Comparison of ENCODE assay signal across 25 mouse cellular contexts in the genomic region with DNA sequence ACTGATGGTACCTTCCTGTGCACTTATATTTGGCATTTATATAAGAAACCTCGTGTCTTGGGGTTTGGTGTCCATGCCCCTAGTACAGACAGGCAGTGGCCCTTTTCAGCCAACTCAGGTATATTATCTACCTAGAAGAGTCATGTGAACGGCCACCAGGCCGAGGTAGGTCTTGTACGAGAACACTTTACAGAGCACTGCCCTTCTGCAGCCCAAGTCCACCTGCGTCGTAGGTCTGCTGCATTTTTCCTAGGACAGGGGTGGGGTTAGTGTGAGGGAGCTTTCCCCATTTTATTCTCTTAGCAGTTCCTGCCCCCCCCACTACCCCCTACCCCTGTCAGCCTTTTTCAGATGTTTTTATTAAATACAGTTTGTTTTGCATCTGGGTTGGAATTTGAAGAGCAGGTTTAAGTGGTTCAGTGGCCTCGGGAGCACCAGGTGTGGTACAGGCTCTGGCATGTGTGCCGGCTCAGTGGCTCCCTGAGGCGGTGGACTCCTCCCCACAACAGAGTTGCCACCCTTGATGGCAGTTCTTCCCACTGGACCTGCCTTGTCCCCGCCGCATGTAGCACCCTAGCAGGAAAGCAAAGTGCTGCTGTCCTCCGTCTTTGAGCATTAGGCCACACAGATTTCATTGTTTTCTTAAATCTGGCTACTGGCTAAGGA.
DNase-seq lines count a peak whose midpoint lies in the region; ATAC-seq and TF ChIP-seq lines count a peak whose summit lies in the region.
"Had no signal": no experiment of that assay in that cellular context is flagged by ENCODE, and none has a peak within 500 bp of the region (broad histone marks: within the 10 kb centered on the region; RNA-seq: fewer than 3 reads in every experiment).

No protein-coding gene starts in this region.

- H3K36me3 ChIP-seq in embryonic facial prominence, embryonic 14.5 days (ENCODE audit: control insufficient read depth, insufficient read depth, low read length): no peaks in the 10 kb centered on the region
- no peaks in the 10 kb centered on the region for H3K36me3 ChIP-seq in embryonic facial prominence, embryonic 10.5 days (replicated peaks)
- no peaks in the 10 kb centered on the region for H3K36me3 ChIP-seq in kidney, embryonic 14.5 days (ENCODE audit: control insufficient read depth, insufficient read depth, low read length)
- no peaks in the 10 kb centered on the region for H3K36me3 ChIP-seq in lung, embryonic 16.5 days (ENCODE audit: control insufficient read depth, insufficient read depth, low read length)
- H3K36me3 ChIP-seq: embryonic facial prominence, embryonic 13.5 days; forebrain, embryonic 15.5 days had no signal

- no peak overlapping the region for H3K4me2 ChIP-seq in embryonic facial prominence, embryonic 14.5 days (ENCODE audit: low read depth, low read length)
- H3K4me2 ChIP-seq in kidney, embryonic 14.5 days (replicated peaks; ENCODE audit: low read depth, low read length): no peak overlapping the region
- no peak overlapping the region for H3K4me2 ChIP-seq in lung, embryonic 16.5 days (ENCODE audit: low read depth, low read length)
- H3K4me2 ChIP-seq: embryonic facial prominence, embryonic 13.5 days; forebrain, embryonic 13.5 days; forebrain, embryonic 15.5 days had no signal

- H3K9ac ChIP-seq in embryonic facial prominence, embryonic 14.5 days (ENCODE audit: low read depth, low read length): no peak overlapping the region
- H3K9ac ChIP-seq in kidney, embryonic 14.5 days (ENCODE audit: low read depth, low read length): no peak overlapping the region
- H3K9ac ChIP-seq in lung, embryonic 16.5 days (ENCODE audit: low read length): no peak overlapping the region
- H3K9ac ChIP-seq: embryonic facial prominence, embryonic 13.5 days; forebrain, embryonic 13.5 days; forebrain, embryonic 15.5 days; forebrain, postnatal 0 days had no signal

- peaks cover 7% of the 10 kb centered on the region for H3K4me1 ChIP-seq in embryonic facial prominence, embryonic 14.5 days (ENCODE audit: control insufficient read depth, insufficient read depth, low read length)
- H3K4me1 ChIP-seq in embryonic facial prominence, embryonic 10.5 days: peaks cover 42% of the 10 kb centered on the region
- H3K4me1 ChIP-seq in kidney, embryonic 14.5 days (ENCODE audit: control insufficient read depth, insufficient read depth, low read length): peaks cover 9% of the 10 kb centered on the region
- H3K4me1 ChIP-seq in lung, embryonic 16.5 days (replicated peaks; ENCODE audit: control insufficient read depth, insufficient read depth, low read length): peaks cover 14% of the 10 kb centered on the region; the same call in 1 of the 2 replicates
- no peaks in the 10 kb centered on the region for H3K4me1 ChIP-seq in lung, adult 2 months (ENCODE audit: control insufficient read depth, insufficient read depth, low read length)

- no peaks in the 10 kb centered on the region for H3K27me3 ChIP-seq in embryonic facial prominence, embryonic 14.5 days (replicated peaks; ENCODE audit: control insufficient read depth, insufficient read depth, low read length)
- no peaks in the 10 kb centered on the region for H3K27me3 ChIP-seq in embryonic facial prominence, embryonic 10.5 days (replicated peaks; ENCODE audit: low read depth, poor library complexity, severe bottlenecking)
- H3K27me3 ChIP-seq in kidney, embryonic 14.5 days (ENCODE audit: control insufficient read depth, insufficient read depth, low read length): no peaks in the 10 kb centered on the region
- no peaks in the 10 kb centered on the region for H3K27me3 ChIP-seq in lung, embryonic 16.5 days (ENCODE audit: control insufficient read depth, insufficient read depth, low read depth, low read length)
- H3K27me3 ChIP-seq: CH12.LX; embryonic facial prominence, embryonic 13.5 days; forebrain, embryonic 13.5 days; forebrain, embryonic 15.5 days; Patski had no signal

- no peak overlapping the region for H3K4me3 ChIP-seq in embryonic facial prominence, embryonic 14.5 days (ENCODE audit: low read depth, low read length)
- no peak overlapping the region for H3K4me3 ChIP-seq in embryonic facial prominence, embryonic 10.5 days
- no peak overlapping the region for H3K4me3 ChIP-seq in kidney, embryonic 14.5 days (ENCODE audit: low read length)
- H3K4me3 ChIP-seq in lung, embryonic 16.5 days (ENCODE audit: low read length): no peak overlapping the region
- H3K4me3 ChIP-seq in lung, adult 2 months (replicated peaks; ENCODE audit: extremely low read depth, low read depth, low read length): no peak overlapping the region
- H3K4me3 ChIP-seq: embryonic facial prominence, embryonic 13.5 days; forebrain, embryonic 13.5 days; forebrain, embryonic 15.5 days had no signal

- TF ChIP-seq POLR2A in lung, adult 2 months (IDR thresholded peaks at IDR 0.05; ENCODE audit: borderline replicate concordance, extremely low read depth, low read depth, low read length): no peak

- no peaks in the 10 kb centered on the region for H3K9me3 ChIP-seq in embryonic facial prominence, embryonic 14.5 days (ENCODE audit: control insufficient read depth, low read length)
- H3K9me3 ChIP-seq in embryonic facial prominence, embryonic 10.5 days: no peaks in the 10 kb centered on the region
- no peaks in the 10 kb centered on the region for H3K9me3 ChIP-seq in kidney, embryonic 14.5 days (ENCODE audit: control insufficient read depth, low read length)
- no peaks in the 10 kb centered on the region for H3K9me3 ChIP-seq in lung, embryonic 16.5 days (ENCODE audit: control insufficient read depth, low read length)
- H3K9me3 ChIP-seq: embryonic facial prominence, embryonic 13.5 days; forebrain, embryonic 13.5 days; forebrain, embryonic 15.5 days had no signal

- H3K27ac ChIP-seq in embryonic facial prominence, embryonic 14.5 days (replicated peaks; ENCODE audit: low read depth, low read length): no peak overlapping the region
- H3K27ac ChIP-seq in embryonic facial prominence, embryonic 10.5 days (replicated peaks): no peak overlapping the region; the same call in none of the 2 replicates
- no peak overlapping the region for H3K27ac ChIP-seq in kidney, embryonic 14.5 days (ENCODE audit: low read depth, low read length)
- peak overlapping the region; percentile 23; the same call in 1 of the 2 replicates for H3K27ac ChIP-seq in lung, embryonic 16.5 days (ENCODE audit: low read length)
- H3K27ac ChIP-seq: embryonic facial prominence, embryonic 13.5 days; forebrain, embryonic 13.5 days; forebrain, embryonic 15.5 days had no signal

- peak; percentile 14; the same call in 1 of the 2 replicates for ATAC-seq in embryonic facial prominence, embryonic 14.5 days (ENCODE audit: low read depth)
- ATAC-seq in kidney, embryonic 14.5 days (ENCODE audit: low FRiP score, low TSS enrichment): no peak
- ATAC-seq in lung, embryonic 16.5 days (ENCODE audit: low read depth): peak; percentile 83
- ATAC-seq: activated CD4-positive, CD25-positive, alpha-beta regulatory T cell, adult 4 months; CD4-positive, CD25-positive, alpha-beta regulatory T cell, adult 4 months; forebrain, embryonic 13.5 days; forebrain, embryonic 15.5 days; forebrain, postnatal 0 days had no signal

- DNase-seq in embryonic facial prominence, embryonic 14.5 days (ENCODE audit: low spot score): no peak
- DNase-seq in embryonic facial prominence, embryonic 10.5 days (ENCODE audit: low spot score): no peak
- DNase-seq in kidney, postnatal 14 days: peak; percentile 16
- DNase-seq in lung, adult 2 months: no peak
- peak; percentile 23 for DNase-seq in lung, postnatal 36 days
- no peak for DNase-seq in lung, postnatal 25 days (ENCODE audit: low spot score)
- DNase-seq: adrenal gland, adult 8-10 months; adrenal gland, postnatal 14 days; adrenal gland, postnatal 36 days; B cell, adult 2 months; cerebellum, adult 11-12 months; cerebellum, adult 2 months; cerebellum, adult 9-10 months; cerebellum, postnatal 10 days; cerebellum, postnatal 25 days; forebrain, postnatal 0 days had no signal

- WGBS in embryonic facial prominence, embryonic 14.5 days: 71% methylated on average over 12 of the region's 12 CpGs
- 86% methylated on average over 12 of the region's 12 CpGs for WGBS in embryonic facial prominence, embryonic 10.5 days
- WGBS in kidney, embryonic 14.5 days: 81% methylated on average over 12 of the region's 12 CpGs
- 56% methylated on average over 12 of the region's 12 CpGs for WGBS in lung, embryonic 16.5 days
- WGBS in lung, adult 2 months: 66% methylated on average over 12 of the region's 12 CpGs

- no peak for TF ChIP-seq CTCF in lung, adult 2 months (IDR thresholded peaks at IDR 0.05; ENCODE audit: insufficient read depth, low read length)

Comparison
In these comparisons a context has a peak if more than half of its experiments do, and no peak if none do; other contexts are left out.
1. DNase-seq: peak in kidney, postnatal 14 days (single experiment) and lung, postnatal 36 days (single experiment); none in embryonic facial prominence, embryonic 14.5 days (single experiment), embryonic facial prominence, embryonic 10.5 days (single experiment), lung, adult 2 months (single experiment) and lung, postnatal 25 days (single experiment).